Mouse (Mus musculus) central nervous system, embryonic 11.5 days (tissue): ENCODE measurements around the gene Slc22a4. TPM values are rescaled to one million over a fixed set of nuclear protein-coding genes. Genes with fewer than 3 reads are reported as not detected.

Experiments used
- polyA plus RNA-seq: library from polyadenylated mRNA; depleted of rRNA; stranded (reverse); fragments of >200 nt; gene quantifications from 2 replicates; pipeline ENCODE4 v1.2.3, GENCODE M21; 2012; rRNA removed

Gene Slc22a4
- polyA plus RNA-seq: 2.0 and 2.9 TPM in 2 replicates

GRCm38 (mm10) chr11:54028044-54028951 is at the start of gene Slc22a4:
Slc22a4 (minus strand) TSS chr11:54028090.

GRCm38 (mm10) chr11:54068520-54069371 is 40.9 kb upstream of the Slc22a4 start, which contains the start of gene Pdlim4:
Pdlim4 (minus strand) TSS chr11:54069014.

DNA sequence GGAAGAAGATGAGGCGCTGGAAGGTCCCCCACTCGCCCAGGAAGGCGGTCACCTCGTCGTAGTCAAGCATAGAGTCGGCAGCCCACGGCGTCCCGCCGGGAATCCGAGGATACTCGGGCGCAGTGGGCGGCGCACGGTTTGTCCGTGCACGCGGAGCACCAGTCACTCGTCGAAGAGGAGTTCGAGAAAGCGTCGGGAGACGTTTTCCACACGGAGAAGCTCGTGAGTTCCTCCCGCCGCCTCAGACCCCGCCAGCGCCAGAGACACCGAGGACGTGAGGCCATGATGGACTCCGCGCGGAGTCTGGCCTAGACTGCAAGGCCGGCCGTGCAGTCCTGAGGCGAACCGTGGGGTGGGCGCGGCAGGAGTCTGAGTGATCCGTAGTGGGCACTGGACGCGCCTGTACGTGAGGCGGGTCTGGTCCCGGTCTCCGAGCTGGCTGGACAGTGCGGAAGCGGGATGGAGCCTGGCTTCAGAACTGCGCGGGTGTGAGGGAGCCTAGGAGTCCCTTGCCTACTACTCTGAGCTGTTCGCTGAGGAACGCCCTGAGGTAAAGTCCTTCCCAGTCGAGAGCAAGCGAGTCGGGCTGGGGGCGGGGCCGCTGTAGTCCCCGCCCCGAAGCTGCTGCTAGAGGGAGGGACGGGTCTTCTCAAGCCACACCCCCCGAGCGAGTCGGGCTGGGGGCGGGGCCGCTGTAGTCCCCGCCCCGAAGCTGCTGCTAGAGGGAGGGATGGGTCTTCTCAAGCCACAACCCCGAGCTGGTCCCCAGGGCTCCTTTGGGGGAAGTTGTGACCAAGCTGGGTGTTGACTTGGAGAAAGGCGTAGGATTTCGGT is 47.9 kb downstream of the Slc22a4 start, which contains the start of gene Slc22a21:
Slc22a21 (minus strand) TSS at position 545 of the 834 bp plus-strand sequence.

Other genes with a start within 250 kb of the Slc22a4 start
- gene Gm12216, start 168.8 kb downstream of the Slc22a4 start, polyA plus RNA-seq: 0.26 TPM in 1 of 2 replicates, not detected in the other
- 5.1 and 9.1 TPM in 2 replicates for gene Slc22a5, start 136.4 kb downstream of the Slc22a4 start, polyA plus RNA-seq
- gene Slc22a21, start 47.8 kb downstream of the Slc22a4 start, polyA plus RNA-seq: 3.4 and 5.7 TPM in 2 replicates
- gene Pdlim4, start 40.9 kb upstream of the Slc22a4 start, polyA plus RNA-seq: 23.1 and 57.1 TPM in 2 replicates
- gene P4ha2, start 72.0 kb upstream of the Slc22a4 start, polyA plus RNA-seq: 19.0 and 26.3 TPM in 2 replicates
- 0.06 TPM in 1 of 2 replicates, not detected in the other for gene Csf2, start 221.6 kb upstream of the Slc22a4 start, polyA plus RNA-seq
- gene Il3, start 239.2 kb upstream of the Slc22a4 start, polyA plus RNA-seq: not detected in 2 replicates